Mouse (Mus musculus) small intestine, adult 2 months (tissue): ENCODE results near the gene Dis3. TPM values are rescaled to one million over a fixed set of nuclear protein-coding genes. Genes with fewer than 3 reads are reported as not detected.

Experiments
- H3K27ac ChIP-seq: fragments of 200-500 bp; 2 replicates; pipeline ENCODE4 v1.5.1; 2012; ENCODE audit warnings: low read depth, low read length, control low read depth, inconsistent platforms; ENCODE audit not compliant: insufficient read depth
- H3K27me3 ChIP-seq: fragments of 200-500 bp; 2 replicates; pipeline ENCODE4 v1.6.1; 2012; ENCODE audit warnings: mild to moderate bottlenecking, moderate library complexity, low read length, inconsistent platforms; ENCODE audit not compliant: control insufficient read depth, insufficient read depth
- H3K36me3 ChIP-seq: fragments of 200-500 bp; 2 replicates; pipeline ENCODE4 v1.6.1; 2012; ENCODE audit warnings: mild to moderate bottlenecking, low read length, control low read depth, inconsistent platforms; ENCODE audit not compliant: control insufficient read depth, insufficient read depth
- H3K4me1 ChIP-seq: fragments of 200-500 bp; 2 replicates; pipeline ENCODE4 v1.6.1; 2012; ENCODE audit warnings: low read length, inconsistent platforms, mixed read lengths; ENCODE audit not compliant: control insufficient read depth, insufficient read depth, insufficient read length
- H3K4me3 ChIP-seq: fragments of 200-500 bp; 2 replicates; pipeline ENCODE4 v1.5.1; 2012; ENCODE audit warnings: low read depth, mild to moderate bottlenecking, control low read depth, inconsistent platforms, low read length, moderate library complexity
- CTCF ChIP-seq: fragments of 200-500 bp; IDR thresholded peaks from 2 replicates; pipeline ENCODE4 v1.5.1; 2012; ENCODE audit warnings: low read depth, mild to moderate bottlenecking, control low read depth, inconsistent platforms, low read length, moderate library complexity, mixed read lengths; ENCODE audit not compliant: insufficient replicate concordance, insufficient read length; ENCODE audit errors: extremely low read depth
- POLR2A ChIP-seq: fragments of 200-500 bp; IDR thresholded peaks from 2 replicates; pipeline ENCODE4 v1.6.1; 2012; ENCODE audit warnings: low read depth, mild to moderate bottlenecking, control low read depth, inconsistent platforms, low read length, moderate library complexity
- WGBS: fragments of 180-500 bp; shearing (Covaris S2); methylation state at CpG from one replicate; pipeline ENCODE4 v1.1.7; 2018; 5-methylcytosine and 5-hydroxymethylcytosine counted together
- polyA plus RNA-seq: library from polyadenylated mRNA; depleted of rRNA; stranded (reverse); fragments of >200 nt; gene quantifications from 2 replicates; pipeline ENCODE4 v1.2.3, GENCODE M21; 2012; rRNA removed

Gene Dis3
- polyA plus RNA-seq, 1 experiment: 2.5 TPM

- TF ChIP-seq POLR2A (no peak), CTCF (no peak)
- WGBS: 41% methylated on average over 5 of the region's 5 CpGs
- H3K27me3 ChIP-seq: no peaks in the 10 kb centered on the region
Measured at GRCm38 (mm10) chr14:99032596-99032995, 67.0 kb downstream of the Dis3 start.

GRCm38 (mm10) chr14:99031337-99031873 is 68.2 kb downstream of the Dis3 start:
- no peak overlapping the region for H3K27ac ChIP-seq
- no peaks in the 10 kb centered on the region for H3K27me3 ChIP-seq
- H3K4me1 ChIP-seq: no peaks in the 10 kb centered on the region
- no peak overlapping the region for H3K4me3 ChIP-seq
- TF ChIP-seq POLR2A (no peak), CTCF (no peak)
- H3K36me3 ChIP-seq: peaks cover 10% of the 10 kb centered on the region; the same call in 1 of the 2 replicates
- 94% methylated on average over 5 of the region's 5 CpGs for WGBS

More at GRCm38 (mm10) chr14:99032596-99032995, 67.0 kb downstream of the Dis3 start:
- no peak overlapping the region for H3K27ac ChIP-seq
- no peak overlapping the region for H3K4me3 ChIP-seq
- H3K36me3 ChIP-seq: peaks cover 10% of the 10 kb centered on the region; the same call in 1 of the 2 replicates
- H3K4me1 ChIP-seq: no peaks in the 10 kb centered on the region

- Histone ChIP-seq H3K27ac (no peak overlapping the region), H3K4me3 (no peak overlapping the region), H3K36me3 (peaks cover 6% of the 10 kb centered on the region; the same call in 1 of the 2 replicates), H3K27me3 (no peaks in the 10 kb centered on the region), H3K4me1 (no peaks in the 10 kb centered on the region)
- WGBS: 64% methylated on average over 5 of the region's 5 CpGs
- no peak for TF ChIP-seq POLR2A
- no peak for TF ChIP-seq CTCF
Measured at GRCm38 (mm10) chr14:99029987-99030386, 69.6 kb downstream of the Dis3 start.

Other genes with a start within 250 kb of the Dis3 start
- not detected in 2 replicates for gene Rpl36a-ps1, start 105.5 kb downstream of the Dis3 start, polyA plus RNA-seq
- 1.3 and 3.2 TPM in 2 replicates for gene Mzt1, start 53.6 kb downstream of the Dis3 start, polyA plus RNA-seq
- 1.1 and 2.4 TPM in 2 replicates for gene Bora, start 53.5 kb downstream of the Dis3 start, polyA plus RNA-seq
- gene Pibf1, start 346 bp downstream of the Dis3 start, polyA plus RNA-seq: 0.10 and 0.65 TPM in 2 replicates
- gene Klf5, start 198.9 kb upstream of the Dis3 start, polyA plus RNA-seq: 77.7 and 232 TPM in 2 replicates